Mouse (Mus musculus): ENCODE data around the gene Serpinb2. TPM values are rescaled to one million over a fixed set of nuclear protein-coding genes. Genes with fewer than 3 reads are reported as not detected.

Gene Serpinb2
- polyA plus RNA-seq, 1 experiment from 2014 or later = 0.32 TPM

DNA sequence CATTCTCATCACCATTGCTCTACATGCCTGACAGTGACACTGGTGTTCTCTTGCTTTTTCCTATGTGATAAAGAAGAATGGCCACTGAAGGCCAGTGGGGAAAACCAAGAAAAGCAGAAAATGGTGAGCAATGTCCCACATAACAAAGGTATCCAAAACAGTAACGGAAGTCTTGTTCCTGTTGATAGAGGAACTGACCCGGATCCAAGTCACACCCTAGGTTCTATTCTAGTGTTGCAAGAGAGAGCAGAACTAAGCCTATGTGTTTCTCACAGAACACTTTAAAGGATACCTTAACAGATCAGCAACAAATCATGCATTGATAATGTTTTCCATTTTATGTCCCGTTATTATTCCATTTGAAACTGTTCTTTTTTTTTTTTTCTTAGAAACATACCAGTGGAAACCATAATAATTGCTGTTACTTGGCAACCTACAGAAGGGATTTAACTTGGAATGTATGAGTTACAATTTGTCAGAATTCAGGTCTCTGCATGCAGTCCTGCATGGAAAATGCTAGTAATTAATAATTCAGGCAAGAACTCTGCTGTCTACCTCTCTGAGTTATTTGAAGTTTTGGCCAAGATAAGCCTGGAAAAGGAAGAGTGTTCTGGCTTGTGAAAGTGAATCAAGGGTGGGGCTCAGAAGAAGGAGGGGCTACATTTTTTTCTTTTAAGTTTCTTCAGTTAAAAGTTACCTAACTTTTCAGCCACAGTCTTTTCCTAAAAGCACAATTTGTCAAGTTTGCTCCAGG, 17.3 kb downstream of the Serpinb2 start:
- ATAC-seq (ENCODE audit: low read depth) = no peak

DNA sequence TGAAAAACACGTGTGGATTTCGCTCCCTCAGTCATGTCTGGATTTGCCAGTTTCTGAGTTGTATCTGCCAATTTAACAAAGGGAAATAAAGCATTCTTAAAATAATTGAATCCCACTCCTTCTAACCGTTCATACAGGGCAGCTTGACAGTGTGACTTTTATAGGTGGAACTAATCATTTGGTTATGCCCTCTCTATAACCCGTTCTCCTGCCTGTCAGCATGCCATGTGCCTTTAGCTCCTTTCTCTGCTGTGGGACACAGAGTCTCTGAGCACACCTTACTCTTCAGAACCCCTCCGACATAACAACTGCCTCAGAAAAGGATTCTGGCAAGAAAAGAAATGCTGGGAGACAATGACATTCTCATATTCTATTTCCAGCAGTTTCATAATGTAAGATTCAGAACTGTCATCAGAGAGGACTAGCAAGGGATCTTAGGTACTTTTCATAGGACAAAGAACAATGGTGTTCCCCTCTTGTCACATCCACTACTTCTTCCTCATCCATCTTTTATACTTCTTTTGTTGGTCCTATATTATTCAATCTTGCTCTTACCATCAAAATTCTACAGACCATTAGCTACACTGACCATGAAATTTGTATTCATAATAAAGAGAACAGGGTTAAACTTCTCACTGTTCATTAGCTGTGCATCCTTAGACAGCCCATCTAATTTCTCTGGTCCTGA, 18.3 kb downstream of the Serpinb2 start:
- Histone ChIP-seq H3K4me1 (replicated peaks) (no peaks in the 10 kb centered on the region; the same call in 1 of the 2 replicates), H3K27me3 (no peaks in the 10 kb centered on the region), H3K4me2 (no peak overlapping the region), H3K9me3 (no peaks in the 10 kb centered on the region), H3K4me3 (no peak overlapping the region), H3K9ac (no peak overlapping the region), H3K36me3 (no peaks in the 10 kb centered on the region), H3K27ac (replicated peaks) (no peak overlapping the region)
- WGBS = 31% methylated on average over 5 of the region's 5 CpGs
- peak; percentile 32; the same call in 1 of the 2 replicates for ATAC-seq (ENCODE audit: low read depth)

More for the DNA sequence above, 17.3 kb downstream of the Serpinb2 start:
- H3K36me3 ChIP-seq = no peaks in the 10 kb centered on the region
- 60% methylated on average over 3 of the region's 3 CpGs for WGBS
- H3K9me3 ChIP-seq = no peaks in the 10 kb centered on the region
- H3K4me2 ChIP-seq = no peak overlapping the region
- H3K9ac ChIP-seq = no peak overlapping the region
- H3K4me1 ChIP-seq (replicated peaks) = no peaks in the 10 kb centered on the region; the same call in 1 of the 2 replicates
- H3K27me3 ChIP-seq = no peaks in the 10 kb centered on the region
- H3K4me3 ChIP-seq = no peak overlapping the region
- H3K27ac ChIP-seq (replicated peaks) = no peak overlapping the region

- Histone ChIP-seq H3K4me1 (replicated peaks) (no peaks in the 10 kb centered on the region; the same call in 1 of the 2 replicates), H3K27me3 (no peaks in the 10 kb centered on the region), H3K9ac (no peak overlapping the region), H3K4me2 (no peak overlapping the region), H3K9me3 (no peaks in the 10 kb centered on the region), H3K27ac (replicated peaks) (no peak overlapping the region), H3K4me3 (no peak overlapping the region), H3K36me3 (no peaks in the 10 kb centered on the region)
- no peak for ATAC-seq (ENCODE audit: low read depth)
- WGBS = 77% methylated on average over 3 of the region's 3 CpGs
Measured at GRCm38 (mm10) chr1:107533736-107534135, 22.5 kb downstream of the Serpinb2 start.

DNA sequence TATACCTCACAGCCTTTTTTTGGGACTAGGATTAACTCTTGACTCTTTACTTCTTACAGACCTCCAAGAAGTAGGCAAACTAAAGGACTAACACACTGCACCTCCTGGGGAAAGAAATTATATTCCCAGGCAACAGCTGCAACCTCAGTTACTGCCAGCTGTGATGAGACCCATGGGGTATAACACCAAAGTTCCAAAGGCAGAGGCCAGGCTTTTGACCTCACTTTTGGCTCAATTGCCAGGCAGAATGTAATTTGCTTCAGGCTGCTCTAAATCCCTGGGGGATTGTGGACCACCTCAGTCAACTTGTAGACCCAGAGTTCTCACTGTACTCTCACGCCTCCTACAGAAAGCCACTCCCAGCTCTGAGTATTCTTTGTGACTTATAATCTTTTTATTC, 26.2 kb downstream of the Serpinb2 start:
- no peak overlapping the region for H3K4me2 ChIP-seq
- no peaks in the 10 kb centered on the region for H3K9me3 ChIP-seq
- no peak for ATAC-seq (ENCODE audit: low read depth)
- WGBS = 85% methylated on average over 1 of the region's 1 CpGs
- no peak overlapping the region for H3K27ac ChIP-seq (replicated peaks)
- no peaks in the 10 kb centered on the region for H3K36me3 ChIP-seq
- H3K4me3 ChIP-seq = no peak overlapping the region
- H3K27me3 ChIP-seq = no peaks in the 10 kb centered on the region
- H3K9ac ChIP-seq = no peak overlapping the region
- no peaks in the 10 kb centered on the region for H3K4me1 ChIP-seq (replicated peaks)

GRCm38 (mm10) chr1:107559494-107559893, 48.3 kb downstream of the Serpinb2 start:
- no peak overlapping the region for H3K4me3 ChIP-seq
- no peak overlapping the region for H3K9ac ChIP-seq
- no peaks in the 10 kb centered on the region for H3K9me3 ChIP-seq
- H3K36me3 ChIP-seq = no peaks in the 10 kb centered on the region
- WGBS = 94% methylated on average over 3 of the region's 3 CpGs
- H3K27ac ChIP-seq (replicated peaks) = no peak overlapping the region
- ATAC-seq (ENCODE audit: low read depth) = no peak
- no peaks in the 10 kb centered on the region for H3K27me3 ChIP-seq
- H3K4me1 ChIP-seq (replicated peaks) = no peaks in the 10 kb centered on the region
- no peak overlapping the region for H3K4me2 ChIP-seq

DNA sequence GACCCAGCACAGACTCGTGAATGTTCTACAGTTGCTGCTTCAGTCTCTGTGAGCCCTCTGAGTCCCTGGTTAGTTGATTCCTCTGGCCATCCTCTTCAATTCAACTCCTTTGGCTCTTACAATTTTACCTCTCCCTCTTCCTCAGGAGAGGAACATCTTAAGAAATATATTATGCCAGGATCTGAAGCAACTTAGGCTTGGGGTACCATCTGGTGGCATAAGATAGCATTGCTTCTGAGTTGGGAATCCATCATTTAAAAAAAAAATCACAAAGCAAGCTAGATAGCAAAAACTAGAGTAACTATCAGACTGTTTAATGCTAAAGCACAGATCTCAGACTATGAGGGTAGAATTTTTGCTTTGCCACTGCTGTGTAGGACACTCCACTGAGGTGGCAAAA, 50.9 kb downstream of the Serpinb2 start:
- H3K4me3 ChIP-seq = no peak overlapping the region
- H3K4me2 ChIP-seq = no peak overlapping the region
- no peaks in the 10 kb centered on the region for H3K27me3 ChIP-seq
- ATAC-seq (ENCODE audit: low read depth) = no peak
- H3K27ac ChIP-seq (replicated peaks) = no peak overlapping the region
- WGBS = 63% methylated on average over 1 of the region's 1 CpGs
- H3K36me3 ChIP-seq = no peaks in the 10 kb centered on the region
- no peak overlapping the region for H3K9ac ChIP-seq
- no peaks in the 10 kb centered on the region for H3K4me1 ChIP-seq (replicated peaks)
- no peaks in the 10 kb centered on the region for H3K9me3 ChIP-seq

DNA sequence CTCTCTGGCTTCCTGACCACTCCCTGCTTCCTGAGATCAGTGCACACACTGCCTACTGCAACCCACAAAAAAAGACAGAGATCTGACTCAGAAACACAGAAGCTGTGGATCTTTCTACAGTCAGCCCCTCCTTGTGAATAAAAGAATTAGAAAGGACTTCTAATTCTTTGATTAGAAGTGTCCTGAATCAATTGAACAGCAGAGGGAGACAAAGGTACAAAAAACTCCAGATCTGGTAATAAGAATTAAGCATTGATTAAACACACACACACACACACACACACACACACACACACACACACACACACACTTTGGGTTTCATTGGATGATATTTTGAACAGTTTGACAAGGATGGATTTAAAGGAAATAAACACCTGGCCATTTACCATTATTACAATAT, 54.4 kb downstream of the Serpinb2 start:
- Histone ChIP-seq H3K4me2 (no peak overlapping the region), H3K4me1 (replicated peaks) (no peaks in the 10 kb centered on the region), H3K4me3 (no peak overlapping the region), H3K36me3 (no peaks in the 10 kb centered on the region), H3K27me3 (no peaks in the 10 kb centered on the region), H3K9me3 (no peaks in the 10 kb centered on the region), H3K9ac (no peak overlapping the region), H3K27ac (replicated peaks) (no peak overlapping the region)
- no peak for ATAC-seq (ENCODE audit: low read depth)

DNA sequence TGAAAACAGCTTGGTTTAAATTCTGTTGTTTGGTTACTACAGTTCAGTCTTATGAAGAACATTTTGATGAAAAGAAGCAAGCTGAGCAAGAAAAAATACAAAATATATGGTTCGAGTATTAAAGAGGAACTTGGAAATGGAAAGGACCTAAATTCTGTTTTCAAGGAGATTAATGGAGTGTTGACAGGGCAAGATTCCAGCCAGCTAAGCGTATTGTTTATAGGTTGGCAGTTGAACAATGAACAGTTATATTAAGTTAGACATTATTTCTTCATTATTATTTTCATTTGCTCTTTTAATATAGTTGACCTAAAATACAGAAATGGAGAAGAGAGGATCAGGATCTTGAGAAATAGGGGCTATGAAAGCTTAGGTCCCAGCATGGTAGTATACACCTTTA, 64.9 kb downstream of the Serpinb2 start:
- Histone ChIP-seq H3K9me3 (no peaks in the 10 kb centered on the region), H3K4me3 (no peak overlapping the region), H3K27me3 (no peaks in the 10 kb centered on the region), H3K36me3 (no peaks in the 10 kb centered on the region), H3K9ac (no peak overlapping the region), H3K4me2 (no peak overlapping the region), H3K4me1 (replicated peaks) (no peaks in the 10 kb centered on the region), H3K27ac (replicated peaks) (no peak overlapping the region)
- WGBS = 87% methylated on average over 2 of the region's 2 CpGs
- ATAC-seq (ENCODE audit: low read depth) = no peak

DNA sequence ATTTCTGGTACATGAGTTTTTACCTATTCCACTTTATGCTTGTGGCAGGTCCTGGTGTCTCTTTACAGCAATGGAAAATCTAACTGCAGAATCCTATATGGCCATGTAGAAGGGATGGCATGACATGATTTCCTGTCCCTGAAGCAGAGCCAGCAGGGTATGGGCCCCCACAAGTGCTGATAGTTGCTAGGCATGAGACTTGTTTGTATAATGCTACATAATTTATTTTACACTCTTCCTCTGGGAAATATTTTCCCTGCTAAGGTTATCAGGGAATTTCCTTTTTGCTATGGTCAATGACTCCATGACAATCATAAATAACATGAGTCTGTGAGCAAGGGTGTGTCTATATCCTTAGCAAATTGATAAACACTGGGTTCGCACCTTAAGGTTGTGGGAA, 66.3 kb downstream of the Serpinb2 start:
- H3K9me3 ChIP-seq = no peaks in the 10 kb centered on the region
- WGBS = 86% methylated on average over 1 of the region's 1 CpGs
- no peak overlapping the region for H3K4me3 ChIP-seq
- no peaks in the 10 kb centered on the region for H3K36me3 ChIP-seq
- no peak overlapping the region for H3K9ac ChIP-seq
- no peak overlapping the region for H3K4me2 ChIP-seq
- H3K27ac ChIP-seq (replicated peaks) = no peak overlapping the region
- H3K4me1 ChIP-seq (replicated peaks) = no peaks in the 10 kb centered on the region
- no peak for ATAC-seq (ENCODE audit: low read depth)
- no peaks in the 10 kb centered on the region for H3K27me3 ChIP-seq

DNA sequence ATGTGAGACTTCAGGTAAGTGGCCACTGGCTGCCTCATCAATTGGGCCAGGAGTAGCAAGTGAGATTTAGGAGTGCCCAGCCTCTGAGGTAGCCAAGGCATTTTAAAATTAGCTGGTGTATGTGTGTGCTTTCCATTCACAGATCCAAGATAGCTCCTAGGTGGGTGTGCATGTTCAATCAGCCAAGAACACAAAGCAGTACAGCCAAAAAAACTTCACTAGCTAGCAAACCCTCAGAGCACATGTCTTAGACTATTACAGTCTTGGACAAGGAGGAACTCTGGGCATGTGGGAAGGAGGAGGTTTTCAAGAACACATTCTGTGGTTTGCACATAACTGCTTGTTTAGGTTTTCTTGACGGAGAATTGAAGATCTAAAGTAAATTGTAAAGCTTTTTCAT, 70.0 kb downstream of the Serpinb2 start:
- Histone ChIP-seq H3K4me2 (no peak overlapping the region), H3K27me3 (no peaks in the 10 kb centered on the region), H3K36me3 (no peaks in the 10 kb centered on the region), H3K9ac (no peak overlapping the region), H3K4me3 (no peak overlapping the region), H3K4me1 (replicated peaks) (no peaks in the 10 kb centered on the region), H3K9me3 (no peaks in the 10 kb centered on the region), H3K27ac (replicated peaks) (no peak overlapping the region)
- no peak for ATAC-seq (ENCODE audit: low read depth)
- 88% methylated on average over 1 of the region's 1 CpGs for WGBS

GRCm38 (mm10) chr1:107582900-107583299, 71.7 kb downstream of the Serpinb2 start:
- no peaks in the 10 kb centered on the region for H3K27me3 ChIP-seq
- H3K27ac ChIP-seq (replicated peaks) = no peak overlapping the region
- H3K9ac ChIP-seq = no peak overlapping the region
- H3K9me3 ChIP-seq = no peaks in the 10 kb centered on the region
- H3K4me1 ChIP-seq (replicated peaks) = no peaks in the 10 kb centered on the region
- no peak overlapping the region for H3K4me2 ChIP-seq
- H3K36me3 ChIP-seq = no peaks in the 10 kb centered on the region
- ATAC-seq (ENCODE audit: low read depth) = no peak
- H3K4me3 ChIP-seq = no peak overlapping the region

GRCm38 (mm10) chr1:107583958-107584376, 72.7 kb downstream of the Serpinb2 start:
- ATAC-seq (ENCODE audit: low read depth) = no peak
- Histone ChIP-seq H3K4me2 (no peak overlapping the region), H3K27me3 (no peaks in the 10 kb centered on the region), H3K27ac (replicated peaks) (no peak overlapping the region), H3K4me3 (no peak overlapping the region), H3K4me1 (replicated peaks) (no peaks in the 10 kb centered on the region), H3K36me3 (no peaks in the 10 kb centered on the region), H3K9ac (no peak overlapping the region), H3K9me3 (no peaks in the 10 kb centered on the region)
- WGBS = 58% methylated on average over 1 of the region's 1 CpGs
